Comparison of ENCODE assay signal across 25 mouse cellular contexts in genomic region chr2:65481007-65481672, GRCm38 (mm10).
A peak's percentile ranks its signal among the peaks of the same experiment; 100 is the strongest.
DNase-seq lines count a peak whose midpoint lies in the region; ATAC-seq and TF ChIP-seq lines count a peak whose summit lies in the region.
"Had no signal": no experiment of that assay in that cellular context is flagged by ENCODE, and none has a peak within 500 bp of the region (broad histone marks: within the 10 kb centered on the region; RNA-seq: fewer than 3 reads in every experiment).

No protein-coding gene starts in this region.

- peak; percentile 6 for DNase-seq in 416B (ENCODE audit: low read depth)
- DNase-seq in MEL-GATA-1-ER (ENCODE audit: extremely low read depth, low read depth) = peak; percentile 15
- DNase-seq in thymus, adult 2 months = no peak
- no peak for DNase-seq in right cerebral cortex, postnatal 36 days (ENCODE audit: low spot score in 2 of 2)
- no peak for DNase-seq in gastrocnemius, adult 2 months
- DNase-seq: adrenal gland, adult 8-10 months; adrenal gland, postnatal 14 days; adrenal gland, postnatal 36 days; cerebellum, adult 11-12 months; cerebellum, adult 2 months; cerebellum, adult 9-10 months; cerebellum, postnatal 10 days; cerebellum, postnatal 25 days; embryo, embryonic 11 days had no signal

- H3K4me3 ChIP-seq in thymus, adult 2 months (ENCODE audit: control insufficient read depth, insufficient read depth, low read length) = no peak overlapping the region
- no peak overlapping the region for H3K4me3 ChIP-seq in gastrocnemius, adult 2 months
- H3K4me3 ChIP-seq in midbrain, embryonic 16.5 days (ENCODE audit: low read depth, low read length) = no peak overlapping the region
- H3K4me3 ChIP-seq: embryonic facial prominence, embryonic 13.5 days; embryonic facial prominence, embryonic 15.5 days; erythroblast, embryonic 14.5 days; forebrain, embryonic 10.5 days; forebrain, embryonic 12.5 days had no signal

- H3K36me3 ChIP-seq in thymus, adult 2 months (ENCODE audit: control insufficient read depth, insufficient read depth, low read length) = no peaks in the 10 kb centered on the region
- peaks cover 23% of the 10 kb centered on the region for H3K36me3 ChIP-seq in midbrain, embryonic 16.5 days (ENCODE audit: control insufficient read depth, insufficient read depth, low read length)
- H3K36me3 ChIP-seq: embryonic facial prominence, embryonic 13.5 days; embryonic facial prominence, embryonic 15.5 days; forebrain, embryonic 10.5 days; G1E had no signal

- ATAC-seq in granulocyte monocyte progenitor cell, adult 5-6 weeks (replicated peaks; ENCODE audit: poor library complexity, severe bottlenecking) = peak; percentile 84
- peak; percentile 56; the same call in 1 of the 2 replicates for ATAC-seq in megakaryocyte, adult 5-6 weeks (ENCODE audit: poor library complexity, severe bottlenecking)
- no peak for ATAC-seq in midbrain, embryonic 16.5 days
- ATAC-seq: forebrain, embryonic 14.5 days; forebrain, embryonic 16.5 days had no signal

- no peaks in the 10 kb centered on the region for H3K4me1 ChIP-seq in thymus, adult 2 months (replicated peaks; ENCODE audit: control insufficient read depth, insufficient read depth, low read length)
- H3K4me1 ChIP-seq in midbrain, embryonic 16.5 days (ENCODE audit: control insufficient read depth, insufficient read depth, low read length) = no peaks in the 10 kb centered on the region
- H3K4me1 ChIP-seq: embryonic facial prominence, embryonic 13.5 days; embryonic facial prominence, embryonic 15.5 days; forebrain, embryonic 10.5 days; forebrain, embryonic 12.5 days had no signal

- no peak for TF ChIP-seq POLR2A in thymus, adult 2 months (IDR thresholded peaks at IDR 0.05; ENCODE audit: control insufficient read depth, extremely low read depth, insufficient read depth, low read length, poor library complexity)

- no peak for TF ChIP-seq CTCF in thymus, adult 2 months (IDR thresholded peaks at IDR 0.05; ENCODE audit: borderline replicate concordance, control insufficient read depth, extremely low read depth, insufficient read depth, low read length, poor library complexity)
- no peak for TF ChIP-seq CTCF in gastrocnemius, adult 2 months (IDR thresholded peaks at IDR 0.05)

- H3K27me3 ChIP-seq in thymus, adult 2 months (ENCODE audit: control insufficient read depth, insufficient read depth, low read length) = no peaks in the 10 kb centered on the region
- no peaks in the 10 kb centered on the region for H3K27me3 ChIP-seq in midbrain, embryonic 16.5 days (ENCODE audit: control insufficient read depth, insufficient read depth, low read depth, low read length)
- H3K27me3 ChIP-seq: embryonic facial prominence, embryonic 13.5 days; embryonic facial prominence, embryonic 15.5 days; forebrain, embryonic 12.5 days had no signal

- H3K4me2 ChIP-seq in midbrain, embryonic 16.5 days (ENCODE audit: low read length) = no peak overlapping the region
- H3K4me2 ChIP-seq: embryonic facial prominence, embryonic 13.5 days; embryonic facial prominence, embryonic 15.5 days; forebrain, embryonic 12.5 days had no signal

- H3K9me3 ChIP-seq in midbrain, embryonic 16.5 days (replicated peaks; ENCODE audit: control insufficient read depth, low read length, poor library complexity, severe bottlenecking) = no peaks in the 10 kb centered on the region
- H3K9me3 ChIP-seq: embryonic facial prominence, embryonic 13.5 days; embryonic facial prominence, embryonic 15.5 days; forebrain, embryonic 10.5 days; forebrain, embryonic 12.5 days had no signal

- H3K27ac ChIP-seq in thymus, adult 2 months (ENCODE audit: control insufficient read depth, insufficient read depth, low read length) = no peak overlapping the region
- no peak overlapping the region for H3K27ac ChIP-seq in gastrocnemius, adult 2 months
- no peak overlapping the region for H3K27ac ChIP-seq in midbrain, embryonic 16.5 days (ENCODE audit: low read length)
- H3K27ac ChIP-seq: embryonic facial prominence, embryonic 13.5 days; embryonic facial prominence, embryonic 15.5 days; forebrain, embryonic 10.5 days; forebrain, embryonic 12.5 days had no signal

- intact Hi-C loops in gastrocnemius, adult 2 months (cut with DNase I) = no loop called here

- no peak overlapping the region for H3K9ac ChIP-seq in midbrain, embryonic 16.5 days (ENCODE audit: low read depth, low read length)
- H3K9ac ChIP-seq: embryonic facial prominence, embryonic 13.5 days; embryonic facial prominence, embryonic 15.5 days; forebrain, embryonic 12.5 days had no signal

- 48% methylated on average over 4 of the region's 4 CpGs for WGBS in thymus, adult 2 months
- WGBS in midbrain, embryonic 16.5 days = 89% methylated on average over 4 of the region's 4 CpGs

Comparison
In these comparisons a context has a peak if more than half of its experiments do, and no peak if none do; other contexts are left out.
1. DNase-seq: peak in 416B (single experiment) and MEL-GATA-1-ER (single experiment); none in thymus, adult 2 months (single experiment), right cerebral cortex, postnatal 36 days (0 of 2) and gastrocnemius, adult 2 months (single experiment).